Mouse (Mus musculus): ENCODE measurements around the gene Tc2n.

Tc2n gene

GRCm38 (mm10) chr12:101718054-101718754, at the start of gene Tc2n:
Tc2n (minus strand) TSS chr12:101718523.
- in situ Hi-C loops (cut with MboI, MseI): no loop called here

- in situ Hi-C loops (cut with MboI, MseI): no loop called here
Observed at GRCm38 (mm10) chr12:101767306-101768053, 49.2 kb upstream of the Tc2n start.

GRCm38 (mm10) chr12:101766228-101766852, 48.0 kb upstream of the Tc2n start:
- in situ Hi-C loops (cut with MboI, MseI): no loop called here

- in situ Hi-C loops (cut with MboI, MseI): no loop called here
Observed at GRCm38 (mm10) chr12:101764870-101765269, 46.5 kb upstream of the Tc2n start.

- in situ Hi-C loops (cut with MboI, MseI): no loop called here
Observed at GRCm38 (mm10) chr12:101763065-101763464, 44.7 kb upstream of the Tc2n start.

GRCm38 (mm10) chr12:101762054-101762453, 43.7 kb upstream of the Tc2n start:
- in situ Hi-C loops (cut with MboI, MseI): no loop called here

GRCm38 (mm10) chr12:101759440-101760045, 41.2 kb upstream of the Tc2n start:
- in situ Hi-C loops (cut with MboI, MseI): loop anchor here in 1 of 2 experiments (10.0 kb wide), 1 partner anchor 365 kb away; no protein-coding TSS in a partner anchor

GRCm38 (mm10) chr12:101758698-101759097, 40.4 kb upstream of the Tc2n start:
- in situ Hi-C loops (cut with MboI, MseI): loop anchor here in 1 of 2 experiments (10.0 kb wide), 1 partner anchor 364 kb away; no protein-coding TSS in a partner anchor

- in situ Hi-C loops (cut with MboI, MseI): no loop called here
Observed at GRCm38 (mm10) chr12:101742375-101742774, 24.1 kb upstream of the Tc2n start.

GRCm38 (mm10) chr12:101740486-101740885, 22.2 kb upstream of the Tc2n start:
- in situ Hi-C loops (cut with MboI, MseI): no loop called here

GRCm38 (mm10) chr12:101740045-101740444, 21.7 kb upstream of the Tc2n start:
- in situ Hi-C loops (cut with MboI, MseI): no loop called here

GRCm38 (mm10) chr12:101718755-101719150, 430 bp upstream of the Tc2n start:
- in situ Hi-C loops (cut with MboI, MseI): no loop called here

- in situ Hi-C loops (cut with MboI, MseI): no loop called here
Observed at GRCm38 (mm10) chr12:101699176-101699575, 19.1 kb downstream of the Tc2n start.

GRCm38 (mm10) chr12:101696521-101696920, 21.8 kb downstream of the Tc2n start:
- in situ Hi-C loops (cut with MboI, MseI): no loop called here

- in situ Hi-C loops (cut with MboI, MseI): no loop called here
Observed at GRCm38 (mm10) chr12:101680538-101680937, 37.8 kb downstream of the Tc2n start.

- in situ Hi-C loops (cut with MboI, MseI): no loop called here
Observed at GRCm38 (mm10) chr12:101667502-101667901, 50.8 kb downstream of the Tc2n start.

- in situ Hi-C loops (cut with MboI, MseI): no loop called here
Observed at GRCm38 (mm10) chr12:101633137-101633536, 85.2 kb downstream of the Tc2n start.

GRCm38 (mm10) chr12:101606622-101607021, 111.7 kb downstream of the Tc2n start:
- in situ Hi-C loops (cut with MboI, MseI): loop anchor here in 1 of 2 experiments (10.0 to 25.0 kb wide), 2 partner anchors 1144 to 1478 kb away; no protein-coding TSS in a partner anchor

All from T-helper 17 cell (primary cell).